Mouse (Mus musculus): ENCODE results near the gene Mylk3.

DNA sequence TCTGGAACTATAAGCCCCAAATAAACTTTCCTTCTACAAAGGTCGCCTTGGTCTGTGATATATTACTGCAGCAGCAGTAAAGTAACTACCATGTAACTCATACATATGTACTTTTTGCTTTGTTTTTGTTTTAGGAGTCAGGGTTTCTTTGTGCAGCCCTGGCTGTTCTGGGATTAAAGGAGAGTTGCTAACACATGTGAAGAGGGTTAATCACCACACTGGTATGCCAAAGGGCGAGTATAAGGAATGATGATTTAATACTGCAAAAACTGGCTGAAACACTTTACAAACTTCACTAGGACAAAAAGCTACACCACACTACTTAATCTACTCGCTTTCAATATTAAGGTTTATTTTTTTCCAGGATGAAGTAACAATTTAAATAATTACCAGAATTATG, 22.4 kb upstream of the Mylk3 start:
- no peak for TF ChIP-seq CTCF (IDR thresholded peaks at IDR 0.05; ENCODE audit: low read depth)
- TF ChIP-seq EP300 (IDR thresholded peaks at IDR 0.05; ENCODE audit: low read depth): no peak
